Mouse (Mus musculus) bone marrow, adult 2 months (tissue): ENCODE data around the gene Rabgap1l.

Experiments used
- CTCF ChIP-seq: fragments of 200-500 bp; IDR thresholded peaks from 2 replicates; pipeline ENCODE4 v1.5.1; 2011; ENCODE audit warnings: low read length, control low read depth; ENCODE audit not compliant: control insufficient read depth, insufficient read depth
- POLR2A ChIP-seq: fragments of 200-500 bp; IDR thresholded peaks from 2 replicates; pipeline ENCODE4 v1.6.1; 2011; ENCODE audit warnings: low read depth, mild to moderate bottlenecking, control low read depth, low read length, borderline replicate concordance; ENCODE audit not compliant: control insufficient read depth

GRCm38 (mm10) chr1:160316239-160316638 is 476.8 kb downstream of the Rabgap1l start:
- no peak for TF ChIP-seq CTCF
- TF ChIP-seq POLR2A = no peak
